Mouse (Mus musculus): Measurements from ENCODE around the gene Pigk. TPM values are rescaled to one million over a fixed set of nuclear protein-coding genes. Genes with fewer than 3 reads are reported as not detected.
A peak's percentile ranks its signal among the peaks of the same experiment; 100 is the strongest.

Pigk gene
- total RNA-seq, 2 experiments from 2014 or later, result 49.9 to 56.0 TPM

DNA sequence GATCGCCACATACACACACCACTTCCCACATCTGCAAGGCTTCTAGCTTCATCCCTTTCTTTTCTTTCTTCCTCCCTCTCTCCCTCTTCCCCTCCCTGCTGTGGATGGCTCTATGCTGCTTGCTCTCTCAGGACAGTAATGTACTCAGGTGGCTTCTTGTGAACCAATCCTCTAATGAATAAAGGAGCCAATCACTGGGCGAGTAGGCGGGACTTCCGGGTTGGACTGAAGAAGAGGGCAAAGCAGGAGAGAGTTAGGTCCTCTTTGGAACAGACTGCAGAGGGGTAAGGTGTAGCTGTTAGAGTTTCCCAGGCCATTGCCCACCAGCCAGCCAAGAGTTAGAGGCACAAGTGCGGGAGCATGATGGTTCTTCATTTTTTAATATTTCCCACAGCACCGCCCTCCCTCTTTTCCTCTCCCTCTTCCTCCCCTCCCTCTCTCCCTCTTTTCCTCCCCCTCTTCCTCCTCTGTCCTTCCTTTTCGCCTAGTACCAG is 215.9 kb downstream of the Pigk start:
- no peak for ATAC-seq (ENCODE audit: poor library complexity, severe bottlenecking)

DNA sequence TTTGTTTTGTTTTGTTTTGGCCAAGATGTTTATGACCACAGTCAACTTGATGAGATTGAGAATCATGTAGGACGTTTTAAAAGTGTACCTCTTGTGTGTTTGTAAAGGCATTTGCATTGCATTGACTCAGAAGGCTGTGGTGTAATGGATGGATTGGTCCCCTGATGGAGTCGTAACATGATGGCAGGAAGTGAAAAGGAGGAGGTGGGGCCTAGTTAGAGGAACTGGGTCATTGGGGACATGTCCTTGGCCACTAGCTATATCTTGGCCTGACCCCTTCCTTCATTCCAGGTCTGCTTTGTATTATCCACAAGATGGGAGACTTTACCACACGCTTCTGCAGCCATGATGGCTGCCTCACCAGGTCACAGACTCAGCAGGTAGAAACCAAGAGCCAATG is 217.5 kb downstream of the Pigk start:
- ATAC-seq (ENCODE audit: poor library complexity, severe bottlenecking), result no peak

DNA sequence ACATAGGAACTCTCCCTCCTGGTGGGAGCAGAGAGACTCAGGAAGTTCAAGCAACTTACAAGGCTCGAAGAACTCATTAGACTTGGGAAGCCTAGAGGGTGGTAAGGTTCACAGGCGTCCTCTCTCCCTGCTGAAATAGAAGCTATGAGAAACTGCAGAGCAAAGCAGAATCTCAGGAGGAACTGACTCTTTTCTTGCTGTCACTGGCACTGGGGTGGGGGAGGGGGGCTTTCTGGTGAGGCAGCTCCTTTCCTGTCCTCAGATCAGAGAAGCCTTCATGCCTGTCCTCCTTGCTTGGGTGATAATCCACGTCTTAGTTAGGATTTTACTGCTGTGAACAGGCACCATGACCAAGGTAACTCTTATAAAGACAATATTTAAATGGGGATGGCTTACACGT is 218.2 kb downstream of the Pigk start:
- peak; percentile 29 for ATAC-seq (ENCODE audit: poor library complexity, severe bottlenecking)

DNA sequence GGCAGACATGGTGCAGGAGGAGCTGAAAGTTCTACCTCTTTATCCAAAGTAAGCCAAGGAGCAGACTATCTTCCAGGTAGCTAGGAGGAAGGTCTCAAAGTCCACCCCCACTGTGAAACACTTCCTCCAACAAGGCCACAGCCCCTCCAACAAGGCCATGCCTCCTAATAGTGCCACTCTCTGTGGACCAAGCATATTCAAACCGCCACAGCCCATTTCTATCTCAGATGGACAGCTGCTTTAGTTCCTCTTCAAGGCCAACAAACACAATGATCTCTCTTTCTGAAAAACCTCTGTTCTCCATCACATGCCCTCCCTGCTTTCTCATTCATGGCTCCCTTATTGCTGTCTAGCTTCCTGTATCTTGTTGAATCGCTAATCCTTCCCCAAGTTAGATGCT is 218.6 kb downstream of the Pigk start:
- no peak for ATAC-seq (ENCODE audit: poor library complexity, severe bottlenecking)

DNA sequence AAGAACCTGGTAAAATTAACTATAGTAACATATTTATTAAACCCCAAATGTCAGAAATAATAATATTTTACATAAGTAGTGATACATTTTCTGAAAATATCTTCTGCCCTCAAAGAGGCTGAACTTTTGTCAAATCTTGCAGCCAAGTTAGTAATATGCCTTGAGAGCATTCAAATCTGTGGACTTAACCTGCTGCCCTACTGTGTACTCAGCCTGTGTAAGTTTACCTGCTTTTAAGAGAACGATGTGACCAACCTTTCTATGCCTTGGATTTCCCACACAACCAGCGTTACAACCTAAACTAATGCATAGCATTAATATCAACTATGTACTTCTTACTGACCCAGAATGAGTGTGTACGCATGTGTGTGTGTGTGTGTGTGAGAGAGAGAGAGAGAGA is 219.8 kb downstream of the Pigk start:
- no peak for ATAC-seq (ENCODE audit: poor library complexity, severe bottlenecking)

DNA sequence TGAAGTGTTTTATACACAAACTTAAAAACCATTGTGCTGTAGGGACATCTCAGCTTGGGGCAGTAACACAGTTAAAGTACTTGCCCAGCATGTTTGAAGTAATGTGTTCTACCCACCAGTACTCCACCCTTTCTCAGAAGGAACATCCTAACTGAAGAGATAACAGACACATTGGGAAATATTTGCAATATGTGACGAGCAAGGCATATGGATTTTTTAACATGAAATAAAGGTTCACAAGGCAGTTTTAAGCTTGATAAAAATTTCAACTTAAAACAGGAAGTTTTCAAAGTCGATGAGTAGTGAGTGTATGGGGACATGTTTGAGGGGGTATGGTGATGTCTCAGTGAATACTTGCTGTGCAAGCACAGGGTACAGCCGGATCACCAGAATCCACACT is 222.4 kb downstream of the Pigk start:
- no peak for ATAC-seq (ENCODE audit: poor library complexity, severe bottlenecking)

DNA sequence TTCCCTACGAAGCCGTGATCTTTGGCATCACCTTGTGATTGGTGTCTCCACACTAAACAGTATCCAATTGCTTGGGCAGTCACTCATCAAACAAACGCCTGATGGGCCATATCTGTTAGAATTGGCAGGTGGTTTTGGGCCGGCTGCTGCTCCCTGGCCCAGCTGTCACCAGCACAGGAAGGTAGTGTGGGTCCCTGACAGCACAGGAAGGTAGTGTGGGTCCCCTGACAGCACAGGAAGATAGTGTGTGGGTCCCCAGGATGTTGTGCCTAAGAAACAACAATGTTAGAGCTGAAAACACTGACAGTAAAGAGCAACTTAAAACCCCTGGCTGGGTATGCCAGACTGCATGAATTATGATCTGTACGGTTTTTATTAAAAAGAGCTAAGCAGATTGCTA is 227.8 kb downstream of the Pigk start:
- no peak for ATAC-seq (ENCODE audit: poor library complexity, severe bottlenecking)

DNA sequence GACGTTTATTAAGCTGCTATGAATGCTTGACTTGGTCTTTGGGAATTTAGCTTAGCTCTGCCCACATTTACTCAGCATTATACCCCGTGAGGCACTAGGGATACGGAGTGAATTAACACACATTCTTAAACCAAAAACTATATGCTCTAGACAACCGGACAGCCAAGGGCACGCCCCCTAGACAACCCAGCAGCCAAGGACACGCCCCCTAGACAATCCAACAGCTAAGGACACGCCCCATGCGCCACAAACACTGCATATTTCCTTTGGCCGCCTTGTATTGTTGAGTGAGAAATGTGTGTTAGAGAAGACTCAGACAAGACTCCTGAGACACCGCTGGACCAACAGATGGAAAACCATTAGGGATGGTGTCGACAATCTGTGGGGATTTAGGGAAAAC is 229.1 kb downstream of the Pigk start:
- ATAC-seq (ENCODE audit: poor library complexity, severe bottlenecking), result peak; percentile 65

DNA sequence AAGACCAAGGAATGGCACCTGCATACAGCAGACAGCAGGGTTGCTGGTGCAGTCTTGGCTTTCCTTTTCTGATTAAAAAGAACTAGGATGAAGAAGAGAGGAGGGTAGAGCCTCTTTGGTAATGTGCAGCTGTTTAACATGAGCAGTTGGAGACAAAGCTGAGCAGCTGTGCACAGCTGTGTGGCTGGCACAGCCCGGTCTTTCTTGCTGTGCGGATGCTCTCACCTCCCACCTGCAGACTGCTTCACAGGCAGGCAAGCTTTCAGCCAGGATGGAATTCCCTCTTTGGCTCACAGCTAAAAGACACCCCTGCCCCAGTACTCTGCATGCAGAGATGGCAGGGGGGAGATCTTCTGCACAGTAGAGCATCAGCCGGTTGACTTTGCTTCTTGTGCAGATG is 230.9 kb downstream of the Pigk start:
- ATAC-seq (ENCODE audit: poor library complexity, severe bottlenecking), result no peak

DNA sequence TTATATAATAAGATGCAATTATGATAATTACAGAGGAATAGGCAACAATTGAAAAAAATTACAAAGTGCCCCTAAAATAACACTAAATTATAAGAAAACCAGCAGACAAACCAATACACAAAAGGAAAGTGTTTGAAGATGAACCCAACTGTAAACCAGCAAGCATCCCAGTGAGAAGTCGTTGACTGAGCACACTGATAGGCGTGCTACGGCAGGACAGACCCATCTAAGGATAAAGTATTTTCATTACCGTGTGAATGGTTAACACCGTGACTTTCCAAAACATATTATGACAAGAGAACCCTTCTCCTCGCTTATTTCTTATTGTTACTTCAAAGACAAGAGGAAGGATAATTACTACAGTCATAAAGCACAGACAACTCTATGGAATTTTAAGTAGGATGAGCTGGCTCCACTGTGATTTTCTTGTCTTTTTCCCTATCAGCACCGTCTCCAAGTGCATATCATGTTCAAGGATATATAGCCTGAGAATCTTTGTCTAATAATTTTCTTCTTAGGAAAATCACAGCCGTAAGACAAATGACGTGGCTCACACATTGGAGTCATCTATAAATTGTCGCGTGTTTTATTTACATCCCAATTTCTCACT is 233.2 kb downstream of the Pigk start:
- ATAC-seq (ENCODE audit: poor library complexity, severe bottlenecking), result no peak

DNA sequence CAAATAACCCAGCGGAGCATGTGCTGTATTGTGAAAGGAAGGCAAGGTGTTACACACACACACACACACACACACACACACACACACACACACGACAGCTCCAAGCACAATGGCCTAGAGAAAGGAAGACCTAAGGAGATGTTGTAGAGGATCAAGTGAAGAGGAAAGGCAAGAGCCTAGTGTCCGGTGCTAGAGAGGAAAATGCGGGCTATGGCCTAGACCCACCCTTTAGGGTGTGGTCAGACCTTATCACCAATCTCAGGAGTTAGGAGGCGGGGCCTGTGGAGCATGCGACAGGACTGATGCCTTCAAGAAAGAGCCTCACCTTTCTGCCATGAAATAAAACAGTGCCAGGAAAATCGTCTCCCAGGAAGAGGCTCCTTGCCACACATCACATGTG is 234.7 kb downstream of the Pigk start:
- peak; percentile 58; the same call in 1 of the 2 replicates for ATAC-seq (ENCODE audit: poor library complexity, severe bottlenecking)

DNA sequence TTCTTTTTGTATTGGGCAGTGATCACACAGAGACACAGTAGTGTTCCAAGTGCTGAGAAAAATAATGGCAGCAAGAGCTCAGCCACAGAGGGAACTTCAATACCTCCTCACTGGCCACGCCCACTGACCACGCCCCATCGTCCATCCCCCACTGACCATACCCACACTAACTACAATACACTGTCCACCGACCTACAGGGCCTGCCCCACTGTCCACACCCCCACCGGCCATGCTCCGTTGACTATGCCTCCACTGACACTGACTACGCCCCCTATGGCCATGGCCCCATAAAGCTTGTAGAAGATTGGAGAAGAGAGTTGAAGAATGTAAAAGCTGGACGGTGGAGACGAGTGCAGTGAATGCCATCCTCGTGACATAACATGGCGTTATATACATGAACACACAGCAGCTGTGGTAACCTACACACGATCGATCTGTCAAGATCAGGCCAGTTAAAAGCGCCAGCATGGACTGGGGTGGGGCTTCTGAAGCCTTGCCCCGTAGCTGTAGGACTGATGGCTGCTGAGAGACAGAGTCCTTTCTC is 235.4 kb downstream of the Pigk start:
- no peak for ATAC-seq (ENCODE audit: poor library complexity, severe bottlenecking)

DNA sequence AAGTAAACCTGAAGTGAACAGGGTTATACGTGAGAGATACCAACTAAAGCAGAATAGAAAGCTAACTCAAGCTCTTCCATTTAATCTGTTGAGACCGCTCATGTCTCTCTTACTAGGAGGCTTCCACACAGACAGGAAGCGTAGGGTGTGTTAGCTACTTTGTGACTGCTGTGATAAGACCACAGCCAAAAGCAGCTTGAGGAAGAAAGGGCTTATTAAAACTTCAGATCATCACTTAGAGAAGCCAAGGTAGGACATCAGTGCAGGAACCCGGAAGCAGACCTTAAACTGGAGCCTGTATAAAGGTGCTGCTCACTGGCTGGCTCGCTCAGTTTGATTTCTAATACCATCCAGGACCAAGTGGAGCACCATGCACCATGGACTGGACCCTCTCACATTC is 236.4 kb downstream of the Pigk start:
- peak; percentile 22; the same call in 1 of the 2 replicates for ATAC-seq (ENCODE audit: poor library complexity, severe bottlenecking)

DNA sequence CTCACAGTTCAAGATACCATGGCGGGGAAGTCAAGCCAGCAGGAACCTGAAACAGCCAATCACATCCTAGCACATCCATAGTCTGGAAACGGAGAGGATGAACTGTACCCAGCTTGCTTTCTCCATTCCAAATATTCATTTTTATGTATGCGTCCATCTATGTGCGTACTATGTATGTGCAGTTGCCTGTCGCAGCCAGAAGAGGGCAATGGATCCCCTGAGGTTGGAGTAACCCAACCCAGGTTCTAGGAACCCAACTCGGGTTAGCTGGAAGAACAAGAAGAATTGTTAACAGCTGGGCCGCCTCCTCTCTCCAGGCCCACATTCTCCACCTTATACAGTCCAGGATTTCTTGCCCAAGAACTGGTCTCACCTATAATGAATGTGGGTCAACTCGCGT is 237.0 kb downstream of the Pigk start:
- no peak for ATAC-seq (ENCODE audit: poor library complexity, severe bottlenecking)

DNA sequence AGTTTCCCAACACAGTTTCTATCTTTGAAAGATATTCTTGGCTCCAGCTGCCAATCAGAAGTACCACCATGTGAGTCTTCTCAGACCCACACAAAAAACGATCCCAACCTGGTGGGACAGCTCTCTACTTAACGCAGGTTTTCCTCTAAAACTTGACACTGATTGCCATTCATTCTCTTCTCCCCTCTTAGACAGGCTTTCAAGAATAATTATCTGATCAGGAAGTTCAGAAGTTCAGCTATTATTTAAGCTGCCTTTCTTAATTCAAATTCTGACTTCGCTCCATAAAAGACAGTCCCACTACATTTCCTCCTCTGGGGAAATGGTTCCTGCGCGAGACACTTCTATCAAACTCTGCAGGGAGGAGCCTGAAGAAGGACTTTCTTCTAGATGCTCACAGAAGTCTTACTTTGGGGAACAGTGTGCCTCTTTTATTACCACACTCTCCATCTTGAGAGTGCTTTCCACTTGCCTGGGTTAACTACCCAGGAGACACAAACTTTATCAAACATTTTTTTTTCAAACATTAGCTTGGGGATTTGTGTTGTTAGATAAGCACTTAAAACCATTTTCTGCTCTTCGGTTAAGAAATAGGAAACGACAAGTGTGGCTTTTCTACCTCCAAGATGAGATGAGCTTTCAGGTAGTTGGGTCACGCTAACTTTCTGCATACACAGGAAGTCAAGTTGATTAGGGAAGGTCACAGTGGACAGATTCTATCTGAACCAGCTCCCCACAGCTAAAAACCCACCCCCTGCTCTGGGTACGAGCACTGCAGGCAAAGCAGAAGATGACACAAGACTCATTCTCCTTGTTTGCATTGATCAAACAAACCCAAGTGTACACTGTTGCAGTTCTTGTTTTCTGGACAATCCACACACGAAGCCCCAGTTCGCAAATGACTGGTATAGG is 238.0 kb downstream of the Pigk start:
- peak; percentile 66 for ATAC-seq (ENCODE audit: poor library complexity, severe bottlenecking)

DNA sequence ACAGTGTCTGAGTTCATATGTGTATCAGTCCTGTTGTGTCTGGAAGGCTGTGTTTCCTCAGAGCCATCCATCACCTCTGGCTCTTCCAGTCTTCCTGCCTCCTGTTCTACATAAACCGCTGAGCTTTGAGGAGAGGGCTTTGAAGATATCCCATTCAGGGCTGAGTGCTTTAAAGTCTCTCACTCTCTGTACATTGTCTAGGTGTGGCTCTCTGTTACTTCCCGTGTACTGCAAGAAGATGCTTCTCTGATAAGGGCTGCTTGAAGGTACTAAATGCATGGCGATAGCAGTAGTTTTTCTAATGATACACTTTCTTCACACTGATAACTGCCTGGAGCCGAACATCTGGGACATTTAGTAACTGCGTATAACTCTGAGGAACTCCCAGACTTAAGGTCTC is 242.1 kb downstream of the Pigk start:
- no peak for ATAC-seq (ENCODE audit: poor library complexity, severe bottlenecking)

DNA sequence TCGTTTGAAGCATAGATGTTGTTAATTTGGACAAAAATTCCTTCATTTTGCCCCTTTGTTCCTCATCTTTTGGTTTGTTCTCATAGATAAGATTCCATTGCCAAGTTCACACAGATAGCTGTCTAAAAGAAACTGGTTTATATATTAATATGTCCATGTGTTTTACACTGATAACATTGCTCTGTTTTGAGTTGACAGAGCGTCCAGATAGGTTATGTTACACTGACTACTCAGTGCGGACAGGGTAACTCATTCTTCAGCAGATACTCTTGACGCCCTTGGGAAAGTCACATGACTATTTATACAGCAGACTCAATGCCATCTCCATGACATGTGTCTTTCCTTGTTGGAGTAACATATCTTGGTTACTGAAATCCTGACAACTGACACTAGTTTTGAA is 242.9 kb downstream of the Pigk start:
- no peak for ATAC-seq (ENCODE audit: poor library complexity, severe bottlenecking)

DNA sequence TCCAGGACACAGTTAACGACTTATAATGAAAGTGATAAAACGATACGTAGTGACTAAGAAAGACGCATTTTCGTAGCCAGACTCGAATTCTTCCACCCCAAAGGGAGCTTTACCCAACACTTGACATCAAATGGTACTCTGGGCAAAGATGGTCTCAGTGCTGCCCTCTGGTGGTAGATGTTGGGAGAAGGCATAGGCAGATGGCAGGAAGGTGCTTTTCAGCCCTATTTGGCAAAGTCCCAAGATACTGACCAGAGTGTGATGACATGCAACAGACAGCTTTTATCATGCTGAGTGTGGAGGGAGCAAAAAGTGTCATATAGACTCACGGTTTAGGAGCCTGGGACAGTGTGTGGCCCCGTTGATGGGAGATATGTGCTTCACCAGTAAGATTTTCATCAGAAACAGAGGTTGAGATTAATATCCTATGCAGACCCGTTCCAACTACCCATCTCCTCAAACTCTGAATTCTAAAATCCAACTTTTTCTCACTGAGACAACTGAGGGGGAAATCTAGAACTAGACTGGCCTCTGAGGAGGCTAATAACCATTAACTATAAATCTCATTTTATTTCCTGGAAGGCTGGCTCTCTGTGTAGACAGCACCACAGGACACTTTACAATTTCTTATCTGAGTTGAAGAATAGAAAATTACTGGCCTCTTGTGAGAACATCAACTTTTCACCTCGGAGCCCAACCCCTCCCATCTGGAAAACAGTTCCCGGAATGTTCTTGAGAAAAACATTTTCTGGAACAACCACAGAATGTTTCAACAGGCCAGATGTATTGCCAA is 244.7 kb downstream of the Pigk start:
- peak; percentile 51 for ATAC-seq (ENCODE audit: poor library complexity, severe bottlenecking)

DNA sequence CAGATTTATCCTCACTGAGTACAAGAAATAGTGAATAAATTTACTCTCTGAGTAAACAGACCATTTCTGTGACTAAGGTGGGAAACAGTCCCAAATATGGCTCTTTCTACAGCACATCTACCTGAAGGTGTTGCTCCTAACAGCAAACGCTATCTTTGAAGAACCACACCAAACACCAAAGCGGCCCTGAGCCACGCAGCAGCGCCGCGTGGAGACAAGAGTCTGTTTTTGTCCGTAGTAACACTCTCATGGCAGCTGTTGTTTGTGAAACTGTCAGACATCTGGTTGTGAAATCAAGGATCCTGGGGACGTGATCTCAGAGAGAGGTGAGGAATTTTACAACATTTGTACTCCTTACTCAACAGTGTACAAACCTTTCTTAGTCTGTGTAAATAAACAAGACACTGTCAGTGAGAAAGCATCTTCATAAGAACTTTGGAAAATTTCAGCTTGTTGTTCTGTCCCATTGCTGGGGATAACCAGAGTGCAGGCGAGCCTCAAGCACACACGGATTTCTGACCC is 248.0 kb downstream of the Pigk start:
- no peak for ATAC-seq (ENCODE audit: poor library complexity, severe bottlenecking)

DNA sequence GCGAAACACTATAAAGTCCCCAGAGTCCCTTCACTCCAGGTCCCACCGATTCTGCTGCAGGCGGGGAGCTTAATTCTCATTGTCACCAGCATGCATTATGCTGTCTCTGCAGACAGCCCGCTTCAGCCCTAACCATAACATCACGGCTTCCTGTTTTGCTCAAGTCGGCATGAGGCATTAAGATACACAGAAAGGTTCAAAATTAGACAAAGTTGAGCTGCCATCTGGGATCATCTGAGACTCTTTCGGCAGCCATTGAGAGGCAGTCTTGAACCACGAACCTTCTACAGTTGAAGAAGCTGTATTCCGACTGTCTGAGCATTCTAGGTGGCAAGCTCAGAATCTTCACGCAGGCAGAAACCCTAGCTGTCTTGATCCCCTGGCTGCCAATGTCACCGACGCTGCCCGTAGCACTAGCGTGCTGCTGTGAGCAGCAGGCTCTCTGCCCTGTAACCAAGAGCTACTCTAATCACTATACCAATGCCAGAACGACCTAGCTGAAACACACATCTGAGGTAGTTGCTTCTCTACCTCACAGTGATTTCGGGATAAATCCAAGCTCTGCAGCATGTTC is 256.0 kb downstream of the Pigk start:
- ATAC-seq (ENCODE audit: poor library complexity, severe bottlenecking), result peak; percentile 40; the same call in 1 of the 2 replicates

DNA sequence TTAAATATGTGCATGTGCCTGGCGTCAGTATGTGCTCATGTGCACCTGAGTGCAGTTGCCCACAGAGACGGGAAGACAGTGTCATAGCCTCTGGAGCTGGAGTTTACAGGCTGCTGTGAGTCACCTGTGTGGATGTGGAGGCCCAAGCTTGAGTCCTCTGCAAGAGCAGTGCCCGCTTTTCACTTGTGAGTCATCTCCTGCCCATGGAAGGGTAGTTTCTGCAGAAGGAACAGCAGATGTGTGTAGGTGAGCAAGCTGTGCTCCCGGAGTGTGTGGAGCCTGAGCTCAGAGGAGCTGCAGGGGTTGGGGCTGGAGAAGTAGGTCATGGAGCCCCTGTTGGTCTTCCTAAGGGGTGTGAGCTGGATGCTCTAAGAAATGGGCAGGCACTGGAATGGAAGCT is 257.5 kb downstream of the Pigk start:
- ATAC-seq (ENCODE audit: poor library complexity, severe bottlenecking), result no peak
